Mouse (Mus musculus): ENCODE measurements around the gene Cryaa. TPM values are rescaled to one million over a fixed set of nuclear protein-coding genes. Genes with fewer than 3 reads are reported as not detected.

Gene Cryaa
- 0.41 and 0.89 TPM in 2 replicates for polyA plus RNA-seq (2014; fragmentation: Nextera tagmentation; extraction: Ambion mirVana)

GRCm38 (mm10) chr17:31677507-31677906 is at the start of gene Cryaa:
TSS of gene Cryaa (plus strand) at chr17:31677807.
- H3K27ac ChIP-seq (replicated peaks; ENCODE audit: low read depth, low read length) = no peak within 1 kb of the TSS
- H3K4me1 ChIP-seq (ENCODE audit: control insufficient read depth, insufficient read depth, low read length) = no peaks in the 10 kb centered on the region
- H3K36me3 ChIP-seq (ENCODE audit: control insufficient read depth, insufficient read depth, low read length) = no peaks in the 10 kb centered on the region
- no peaks in the 10 kb centered on the region for H3K9me3 ChIP-seq (ENCODE audit: control insufficient read depth, low read length)
- H3K4me2 ChIP-seq (ENCODE audit: low read depth, low read length) = no peak within 1 kb of the TSS
- H3K27me3 ChIP-seq (replicated peaks; ENCODE audit: control insufficient read depth, insufficient read depth, low read length) = no peaks in the 10 kb centered on the region
- DNase-seq (ENCODE audit: low spot score) = no peak
- WGBS = 63% methylated on average over 8 of the region's 8 CpGs
- ATAC-seq (ENCODE audit: low read depth) = no peak
- H3K9ac ChIP-seq (ENCODE audit: low read depth, low read length) = no peak within 1 kb of the TSS; the same call in 1 of the 2 replicates
- H3K4me3 ChIP-seq (ENCODE audit: low read depth, low read length) = no peak within 1 kb of the TSS

DNA sequence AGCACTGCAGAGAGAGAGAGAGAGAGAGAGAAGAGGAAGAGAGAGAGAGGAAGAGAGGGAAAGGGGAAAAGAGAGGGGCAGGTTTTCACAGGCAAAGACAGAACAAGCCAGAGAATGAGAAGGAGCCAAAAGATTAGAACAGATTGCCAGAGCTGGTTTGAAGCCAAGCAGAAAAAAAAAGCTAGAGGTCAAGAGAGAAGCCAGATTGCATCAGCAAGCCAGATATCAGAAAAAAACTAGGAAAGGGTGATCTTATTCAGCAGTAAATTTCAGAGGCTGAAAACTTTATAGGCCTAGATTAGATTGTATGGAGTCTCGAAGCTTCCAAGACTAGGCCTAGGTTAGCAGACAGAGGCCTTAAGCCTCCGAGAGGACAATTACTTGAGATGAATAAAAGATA is 49.6 kb upstream of the Cryaa start:
- H3K4me2 ChIP-seq (ENCODE audit: low read depth, low read length) = no peak overlapping the region
- no peaks in the 10 kb centered on the region for H3K27me3 ChIP-seq (replicated peaks; ENCODE audit: control insufficient read depth, insufficient read depth, low read length)
- H3K9me3 ChIP-seq (ENCODE audit: control insufficient read depth, low read length) = no peaks in the 10 kb centered on the region
- DNase-seq (ENCODE audit: low spot score) = no peak
- H3K4me1 ChIP-seq (ENCODE audit: control insufficient read depth, insufficient read depth, low read length) = no peaks in the 10 kb centered on the region
- WGBS = 91% methylated on average over 2 of the region's 2 CpGs
- H3K36me3 ChIP-seq (ENCODE audit: control insufficient read depth, insufficient read depth, low read length) = no peaks in the 10 kb centered on the region
- no peak overlapping the region for H3K9ac ChIP-seq (ENCODE audit: low read depth, low read length)
- H3K27ac ChIP-seq (replicated peaks; ENCODE audit: low read depth, low read length) = no peak overlapping the region
- no peak overlapping the region for H3K4me3 ChIP-seq (ENCODE audit: low read depth, low read length)
- no peak for ATAC-seq (ENCODE audit: low read depth)

GRCm38 (mm10) chr17:31631081-31631800 is 46.4 kb upstream of the Cryaa start:
- Histone ChIP-seq H3K27ac (replicated peaks; ENCODE audit: low read depth, low read length) (no peak overlapping the region), H3K4me3 (ENCODE audit: low read depth, low read length) (no peak overlapping the region), H3K9me3 (ENCODE audit: control insufficient read depth, low read length) (no peaks in the 10 kb centered on the region), H3K4me1 (ENCODE audit: control insufficient read depth, insufficient read depth, low read length) (peaks cover 3% of the 10 kb centered on the region; the same call in 1 of the 2 replicates), H3K27me3 (replicated peaks; ENCODE audit: control insufficient read depth, insufficient read depth, low read length) (peaks cover 15% of the 10 kb centered on the region), H3K36me3 (ENCODE audit: control insufficient read depth, insufficient read depth, low read length) (no peaks in the 10 kb centered on the region), H3K4me2 (ENCODE audit: low read depth, low read length) (no peak overlapping the region), H3K9ac (ENCODE audit: low read depth, low read length) (no peak overlapping the region)
- ATAC-seq (ENCODE audit: low read depth) = no peak
- no peak for DNase-seq (ENCODE audit: low spot score)
- 75% methylated on average over 10 of the region's 10 CpGs for WGBS

- no peaks in the 10 kb centered on the region for H3K9me3 ChIP-seq (ENCODE audit: control insufficient read depth, low read length)
- peaks cover 19% of the 10 kb centered on the region for H3K27me3 ChIP-seq (replicated peaks; ENCODE audit: control insufficient read depth, insufficient read depth, low read length)
- DNase-seq (ENCODE audit: low spot score) (no peak), ATAC-seq (ENCODE audit: low read depth) (no peak)
- peaks cover 14% of the 10 kb centered on the region for H3K4me1 ChIP-seq (ENCODE audit: control insufficient read depth, insufficient read depth, low read length)
- WGBS = 75% methylated on average over 6 of the region's 6 CpGs
- H3K36me3 ChIP-seq (ENCODE audit: control insufficient read depth, insufficient read depth, low read length) = no peaks in the 10 kb centered on the region
- no peak overlapping the region for H3K4me2 ChIP-seq (ENCODE audit: low read depth, low read length)
- H3K27ac ChIP-seq (replicated peaks; ENCODE audit: low read depth, low read length) = no peak overlapping the region
- no peak overlapping the region for H3K9ac ChIP-seq (ENCODE audit: low read depth, low read length)
- H3K4me3 ChIP-seq (ENCODE audit: low read depth, low read length) = no peak overlapping the region
Observed at GRCm38 (mm10) chr17:31633007-31633406, 44.6 kb upstream of the Cryaa start.

- 71% methylated on average over 5 of the region's 5 CpGs for WGBS
Observed at GRCm38 (mm10) chr17:31634896-31635295, 42.7 kb upstream of the Cryaa start.

GRCm38 (mm10) chr17:31635781-31636180 is 41.8 kb upstream of the Cryaa start:
- no peaks in the 10 kb centered on the region for H3K9me3 ChIP-seq (ENCODE audit: control insufficient read depth, low read length)
- H3K27me3 ChIP-seq (replicated peaks; ENCODE audit: control insufficient read depth, insufficient read depth, low read length) = peaks cover 19% of the 10 kb centered on the region
- peaks cover 14% of the 10 kb centered on the region for H3K4me1 ChIP-seq (ENCODE audit: control insufficient read depth, insufficient read depth, low read length)
- no peak overlapping the region for H3K9ac ChIP-seq (ENCODE audit: low read depth, low read length)
- DNase-seq (ENCODE audit: low spot score) = no peak
- H3K27ac ChIP-seq (replicated peaks; ENCODE audit: low read depth, low read length) = no peak overlapping the region
- H3K4me2 ChIP-seq (ENCODE audit: low read depth, low read length) = peak overlapping the region; percentile 86
- no peaks in the 10 kb centered on the region for H3K36me3 ChIP-seq (ENCODE audit: control insufficient read depth, insufficient read depth, low read length)
- H3K4me3 ChIP-seq (ENCODE audit: low read depth, low read length) = no peak overlapping the region
- WGBS = 57% methylated on average over 11 of the region's 11 CpGs
- ATAC-seq (ENCODE audit: low read depth) = no peak

More at GRCm38 (mm10) chr17:31634896-31635295, 42.7 kb upstream of the Cryaa start:
- H3K9ac ChIP-seq (ENCODE audit: low read depth, low read length) = no peak overlapping the region
- no peaks in the 10 kb centered on the region for H3K36me3 ChIP-seq (ENCODE audit: control insufficient read depth, insufficient read depth, low read length)
- H3K27me3 ChIP-seq (replicated peaks; ENCODE audit: control insufficient read depth, insufficient read depth, low read length) = peaks cover 19% of the 10 kb centered on the region
- H3K27ac ChIP-seq (replicated peaks; ENCODE audit: low read depth, low read length) = no peak overlapping the region
- ATAC-seq (ENCODE audit: low read depth) = no peak
- DNase-seq (ENCODE audit: low spot score) = no peak
- no peak overlapping the region for H3K4me3 ChIP-seq (ENCODE audit: low read depth, low read length)
- peaks cover 14% of the 10 kb centered on the region for H3K4me1 ChIP-seq (ENCODE audit: control insufficient read depth, insufficient read depth, low read length)
- no peak overlapping the region for H3K4me2 ChIP-seq (ENCODE audit: low read depth, low read length)
- H3K9me3 ChIP-seq (ENCODE audit: control insufficient read depth, low read length) = no peaks in the 10 kb centered on the region

DNA sequence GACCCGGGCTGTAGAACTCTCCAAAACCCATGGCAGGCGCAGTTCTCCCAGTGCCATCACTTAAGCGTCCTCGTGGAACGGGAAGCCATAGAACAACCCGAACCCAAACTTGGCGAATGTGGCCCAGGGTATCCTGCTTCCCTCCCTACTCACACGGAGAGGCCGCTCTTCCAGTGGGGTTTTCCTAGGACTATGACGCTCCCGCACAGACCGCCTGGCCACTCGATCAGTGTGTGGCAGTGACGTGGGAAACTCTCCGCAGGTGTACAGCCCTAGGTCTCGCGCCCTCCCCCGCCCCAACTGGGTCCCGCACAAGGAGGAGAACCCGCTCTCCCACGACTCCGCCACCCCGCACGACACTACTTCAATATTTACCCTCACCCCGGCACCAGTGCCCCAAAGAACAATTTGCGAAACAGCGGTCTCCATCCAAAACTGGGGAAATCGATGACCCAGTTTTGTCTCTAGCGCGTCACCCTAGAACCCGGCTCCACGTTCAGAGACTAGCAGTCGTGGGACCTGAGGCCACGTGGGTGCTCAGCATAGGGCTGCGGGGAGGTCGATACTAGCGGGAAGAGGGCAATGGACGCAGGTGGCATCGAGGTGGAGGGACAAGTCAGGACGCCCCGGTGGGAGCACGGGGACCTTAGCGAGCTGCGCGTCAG is 41.2 kb upstream of the Cryaa start:
- Histone ChIP-seq H3K4me1 (ENCODE audit: control insufficient read depth, insufficient read depth, low read length) (peaks cover 14% of the 10 kb centered on the region), H3K36me3 (ENCODE audit: control insufficient read depth, insufficient read depth, low read length) (no peaks in the 10 kb centered on the region), H3K9ac (ENCODE audit: low read depth, low read length) (peak overlapping the region; percentile 65), H3K4me3 (ENCODE audit: low read depth, low read length) (peak overlapping the region; percentile 52), H3K27me3 (replicated peaks; ENCODE audit: control insufficient read depth, insufficient read depth, low read length) (peaks cover 19% of the 10 kb centered on the region), H3K4me2 (ENCODE audit: low read depth, low read length) (peak overlapping the region; percentile 86), H3K27ac (replicated peaks; ENCODE audit: low read depth, low read length) (no peak overlapping the region), H3K9me3 (ENCODE audit: control insufficient read depth, low read length) (no peaks in the 10 kb centered on the region)
- 5% methylated on average over 42 of the region's 45 CpGs for whole genome bisulfite sequencing
- no peak for DNase-seq (ENCODE audit: low spot score)
- ATAC-seq (ENCODE audit: low read depth) = peak; percentile 22; the same call in 1 of the 2 replicates

DNA sequence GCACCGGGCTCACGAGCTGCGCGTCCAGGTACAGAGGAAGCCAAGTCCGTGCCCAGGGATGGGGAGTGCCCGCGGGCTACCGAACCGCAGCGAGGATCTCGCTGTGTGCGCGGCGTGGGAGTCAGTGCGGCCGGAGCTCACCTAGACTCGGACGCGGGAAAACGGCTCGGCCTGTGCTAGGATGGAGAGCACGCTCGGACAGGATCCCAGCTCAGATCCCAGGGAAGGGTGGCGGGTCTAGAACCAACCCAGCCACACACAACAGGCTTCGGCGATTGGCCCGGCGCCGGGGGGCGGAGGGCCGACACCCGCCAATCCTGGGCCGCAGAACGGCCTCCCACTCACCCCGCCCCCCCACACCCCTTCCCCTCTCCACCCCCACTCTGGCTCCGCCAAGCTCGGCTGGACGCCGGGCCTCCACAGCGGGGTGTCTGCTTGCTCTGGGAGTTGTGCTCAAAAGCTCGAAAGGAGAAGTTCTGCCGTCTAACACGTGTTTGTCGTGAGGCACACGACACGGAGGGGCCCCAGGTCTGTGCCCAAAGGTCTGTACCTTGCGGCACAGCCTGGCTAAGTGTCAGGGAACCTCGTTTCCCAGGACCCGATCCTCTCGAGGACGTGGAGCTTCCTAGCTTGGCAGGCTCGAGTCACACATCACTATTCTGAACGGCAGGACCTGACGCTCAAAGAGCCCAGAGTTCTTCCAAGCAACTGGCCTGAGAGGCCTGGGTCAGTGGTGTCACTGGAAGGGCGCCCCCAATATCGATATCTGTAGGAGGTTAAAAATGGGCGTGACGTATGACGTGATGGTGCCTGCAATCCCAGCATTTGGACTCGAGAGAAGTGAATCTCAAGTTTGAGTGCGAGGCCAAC is 40.4 kb upstream of the Cryaa start, which contains the start of gene Cbs:
TSS of gene Cbs (minus strand) at position 297 of the 870 bp plus-strand sequence.
- peaks cover 14% of the 10 kb centered on the region for H3K4me1 ChIP-seq (ENCODE audit: control insufficient read depth, insufficient read depth, low read length)
- 0 out of 2 replicates have a peak within 1 kb of the TSS, but pooled peaks have one; percentile 28 for H3K27ac ChIP-seq (replicated peaks; ENCODE audit: low read depth, low read length)
- H3K9me3 ChIP-seq (ENCODE audit: control insufficient read depth, low read length) = no peaks in the 10 kb centered on the region
- H3K27me3 ChIP-seq (replicated peaks; ENCODE audit: control insufficient read depth, insufficient read depth, low read length) = peaks cover 19% of the 10 kb centered on the region
- DNase-seq (ENCODE audit: low spot score) (peak; percentile 92), ATAC-seq (ENCODE audit: low read depth) (peak; percentile 95)
- H3K36me3 ChIP-seq (ENCODE audit: control insufficient read depth, insufficient read depth, low read length) = no peaks in the 10 kb centered on the region
- 4% methylated on average over 35 of the region's 61 CpGs for WGBS
- peak within 1 kb of the TSS; percentile 52 for H3K4me3 ChIP-seq (ENCODE audit: low read depth, low read length)
- H3K4me2 ChIP-seq (ENCODE audit: low read depth, low read length) = peak within 1 kb of the TSS; percentile 86
- peak within 1 kb of the TSS; percentile 65 for H3K9ac ChIP-seq (ENCODE audit: low read depth, low read length)

All from embryonic facial prominence, embryonic 14.5 days (tissue).